Mouse (Mus musculus) MEL (cell line): ENCODE measurements around the gene Rnf10. TPM values are rescaled to one million over a fixed set of nuclear protein-coding genes. Genes with fewer than 3 reads are reported as not detected.

Source experiments
- DNase-seq: peaks from one replicate; pipeline ENCODE4 v3.0.0; 2011; ENCODE audit warnings: low read depth, low spot score
- H3K27ac ChIP-seq: 2 replicates; pipeline ENCODE4 v1.5.1; 2012; ENCODE audit warnings: low read depth, mild to moderate bottlenecking, control low read depth, low read length, moderate library complexity; ENCODE audit not compliant: control insufficient read depth
- H3K27me3 ChIP-seq, 2 experiments: fragments of 150-350 bp in 1 of 2; sonication (generic) in 1 of 2; 2 replicates each; pipeline ENCODE4 v1.6.1; 2012; ENCODE audit warnings: low read length in 2 of 2, mild to moderate bottlenecking in 2 of 2, improper control_type of control experiment in 1 of 2, moderate library complexity in 1 of 2; ENCODE audit not compliant: insufficient read depth in 2 of 2, control insufficient read depth in 1 of 2
- H3K36me3 ChIP-seq, 2 experiments: 2 replicates each; pipeline ENCODE4 v1.6.1; 2012 to 2014; ENCODE audit warnings: low read length in 2 of 2, improper control_type of control experiment in 1 of 2, inconsistent platforms in 1 of 2, mild to moderate bottlenecking in 1 of 2; ENCODE audit not compliant: insufficient read depth in 2 of 2, control insufficient read depth in 1 of 2
- H3K4me1 ChIP-seq, 2 experiments: fragments of 150-350 bp in 1 of 2; sonication (generic) in 1 of 2; 2 replicates each; pipeline ENCODE4 v1.6.1; 2012; ENCODE audit warnings: low read length in 2 of 2, improper control_type of control experiment in 1 of 2, mild to moderate bottlenecking in 1 of 2; ENCODE audit not compliant: insufficient read depth in 2 of 2, control insufficient read depth in 1 of 2
- H3K4me3 ChIP-seq, 2 experiments: fragments of 150-350 bp in 1 of 2; sonication (generic) in 1 of 2; 2 replicates each; pipeline ENCODE4 v1.5.1; 2012; ENCODE audit warnings: low read depth in 2 of 2, low read length in 2 of 2, mild to moderate bottlenecking in 2 of 2, moderate library complexity in 2 of 2, control low read depth in 1 of 2, improper control_type of control experiment in 1 of 2; ENCODE audit not compliant: control insufficient read depth in 1 of 2, insufficient read depth in 1 of 2
- H3K79me2 ChIP-seq: 2 replicates; pipeline ENCODE4 v1.6.1; 2012; ENCODE audit warnings: mild to moderate bottlenecking, low read length, moderate library complexity; ENCODE audit not compliant: control insufficient read depth, poor library complexity, insufficient read depth
- H3K9ac ChIP-seq: 2 replicates; pipeline ENCODE4 v1.6.1; 2012; ENCODE audit warnings: low read depth, mild to moderate bottlenecking, control low read depth, low read length, moderate library complexity; ENCODE audit not compliant: control insufficient read depth, poor library complexity, severe bottlenecking
- H3K9me3 ChIP-seq: fragments of 150-350 bp; sonication (generic); replicated peaks from 2 replicates; pipeline ENCODE4 v1.6.1; 2012; ENCODE audit warnings: mild to moderate bottlenecking, low read length, improper control_type of control experiment, moderate library complexity; ENCODE audit not compliant: insufficient read depth
- BHLHE40 ChIP-seq: IDR thresholded peaks from 2 replicates; pipeline ENCODE4 v1.6.1; 2012; ENCODE audit warnings: low read depth, mild to moderate bottlenecking, inconsistent platforms, low read length, improper control_type of control experiment, borderline replicate concordance
- CHD1 ChIP-seq: IDR thresholded peaks from 2 replicates; pipeline ENCODE4 v1.6.1; 2012; ENCODE audit warnings: low read depth, mild to moderate bottlenecking, inconsistent platforms, low read length, improper control_type of control experiment
- CHD2 ChIP-seq: IDR thresholded peaks from 2 replicates; pipeline ENCODE4 v1.6.1; 2011; ENCODE audit warnings: low read length, improper control_type of control experiment
- CTCF ChIP-seq, 3 experiments: IDR thresholded peaks in 2 of 3; conservative IDR thresholded peaks in 1 of 3; 2 replicates each; pipeline ENCODE4 v1.5.1; 2011 to 2012; ENCODE audit warnings: low read length in 3 of 3, low read depth in 2 of 3, mild to moderate bottlenecking in 2 of 3, improper control_type of control experiment in 1 of 3, inconsistent platforms in 1 of 3, mixed read lengths in 1 of 3, moderate library complexity in 1 of 3; ENCODE audit not compliant: control insufficient read depth in 1 of 3, insufficient read depth in 1 of 3, poor library complexity in 1 of 3, severe bottlenecking in 1 of 3
- ELF1 ChIP-seq: IDR thresholded peaks from 2 replicates; pipeline ENCODE4 v1.6.1; 2014; ENCODE audit warnings: low read depth, mild to moderate bottlenecking, inconsistent platforms, low read length, improper control_type of control experiment, moderate library complexity
- EP300 ChIP-seq, 2 experiments: IDR thresholded peaks; 2 replicates each; pipeline ENCODE4 v1.6.1; 2011; ENCODE audit warnings: improper control_type of control experiment in 2 of 2, low read length in 2 of 2, low read depth in 1 of 2, mild to moderate bottlenecking in 1 of 2
- GABPA ChIP-seq: IDR thresholded peaks from 2 replicates; pipeline ENCODE4 v1.6.1; 2012; ENCODE audit warnings: low read depth, mild to moderate bottlenecking, inconsistent platforms, low read length, improper control_type of control experiment, moderate library complexity
- GATA1 ChIP-seq: IDR thresholded peaks from 2 replicates; pipeline ENCODE4 v1.6.1; 2011; ENCODE audit warnings: low read depth, low read length, improper control_type of control experiment
- MAX ChIP-seq: IDR thresholded peaks from 2 replicates; pipeline ENCODE4 v1.6.1; 2011; ENCODE audit warnings: low read length, improper control_type of control experiment
- MEF2A ChIP-seq: IDR thresholded peaks from 2 replicates; pipeline ENCODE4 v1.6.1; 2014; ENCODE audit warnings: low read depth, mild to moderate bottlenecking, inconsistent platforms, low read length, improper control_type of control experiment; ENCODE audit not compliant: poor library complexity, insufficient replicate concordance, severe bottlenecking; ENCODE audit errors: extremely low read depth
- MYB ChIP-seq: IDR thresholded peaks from 2 replicates; pipeline ENCODE4 v1.6.1; 2011; ENCODE audit warnings: mild to moderate bottlenecking, low read depth, low read length, improper control_type of control experiment
- MYC ChIP-seq: IDR thresholded peaks from 2 replicates; pipeline ENCODE4 v1.6.1; 2011; ENCODE audit warnings: low read depth, mild to moderate bottlenecking, low read length, improper control_type of control experiment, moderate library complexity
- NELFE ChIP-seq: IDR thresholded peaks from 2 replicates; pipeline ENCODE4 v1.6.1; 2011; ENCODE audit warnings: low read depth, low read length, improper control_type of control experiment
- NRF1 ChIP-seq: IDR thresholded peaks from 2 replicates; pipeline ENCODE4 v1.6.1; 2014; ENCODE audit warnings: low read depth, mild to moderate bottlenecking, inconsistent platforms, low read length, improper control_type of control experiment, moderate library complexity; ENCODE audit not compliant: poor library complexity, insufficient read depth, severe bottlenecking
- POLR2A ChIP-seq, 2 experiments: IDR thresholded peaks; 2 replicates each; pipeline ENCODE4 v1.6.1; 2011 to 2012; ENCODE audit warnings: low read length in 2 of 2, mild to moderate bottlenecking in 2 of 2, control low read depth in 1 of 2, improper control_type of control experiment in 1 of 2, low read depth in 1 of 2, moderate library complexity in 1 of 2; ENCODE audit not compliant: control insufficient read depth in 1 of 2, insufficient read depth in 1 of 2, poor library complexity in 1 of 2
- POLR2AphosphoS2 ChIP-seq: IDR thresholded peaks from 2 replicates; pipeline ENCODE4 v1.6.1; 2011; ENCODE audit warnings: low read length, improper control_type of control experiment
- POLR2AphosphoS5 ChIP-seq: IDR thresholded peaks from 2 replicates; pipeline ENCODE4 v1.6.1; 2012; ENCODE audit warnings: low read depth, borderline replicate concordance, mild to moderate bottlenecking, inconsistent platforms, low read length, moderate library complexity, mixed read lengths
- RCOR1 ChIP-seq: IDR thresholded peaks from 2 replicates; pipeline ENCODE4 v1.6.1; 2012; ENCODE audit warnings: low read depth, mild to moderate bottlenecking, inconsistent platforms, low read length, improper control_type of control experiment
- SIN3A ChIP-seq: IDR thresholded peaks from 2 replicates; pipeline ENCODE4 v1.6.1; 2012; ENCODE audit warnings: low read length, improper control_type of control experiment, inconsistent platforms
- TBP ChIP-seq: IDR thresholded peaks from 2 replicates; pipeline ENCODE4 v1.8.0; 2011; ENCODE audit warnings: low read depth, low read length, improper control_type of control experiment
- TCF12 ChIP-seq: IDR thresholded peaks from 2 replicates; pipeline ENCODE4 v1.6.1; 2014; ENCODE audit warnings: low read depth, mild to moderate bottlenecking, inconsistent platforms, low read length, improper control_type of control experiment, moderate library complexity
- UBTF ChIP-seq: IDR thresholded peaks from 2 replicates; pipeline ENCODE4 v1.6.1; 2012; ENCODE audit warnings: low read depth, mild to moderate bottlenecking, inconsistent platforms, low read length, improper control_type of control experiment, moderate library complexity, borderline replicate concordance; ENCODE audit not compliant: insufficient read depth
- USF1 ChIP-seq: IDR thresholded peaks from 2 replicates; pipeline ENCODE4 v1.6.1; 2014; ENCODE audit warnings: low read depth, mild to moderate bottlenecking, inconsistent platforms, low read length, improper control_type of control experiment, moderate library complexity
- USF2 ChIP-seq, 2 experiments: IDR thresholded peaks; 2 replicates each; pipeline ENCODE4 v1.6.1; 2011 to 2012; ENCODE audit warnings: improper control_type of control experiment in 2 of 2, low read length in 2 of 2, borderline replicate concordance in 1 of 2, inconsistent platforms in 1 of 2, low read depth in 1 of 2, mild to moderate bottlenecking in 1 of 2; ENCODE audit not compliant: insufficient read depth in 1 of 2
- ZKSCAN1 ChIP-seq: IDR thresholded peaks from 2 replicates; pipeline ENCODE4 v1.6.1; 2012; ENCODE audit warnings: low read depth, mild to moderate bottlenecking, inconsistent platforms, low read length, improper control_type of control experiment, moderate library complexity
- ZMIZ1 ChIP-seq: IDR thresholded peaks from 2 replicates; pipeline ENCODE4 v1.6.1; 2012; ENCODE audit warnings: low read depth, mild to moderate bottlenecking, inconsistent platforms, low read length, improper control_type of control experiment, moderate library complexity
- ZNF384 ChIP-seq: IDR thresholded peaks from 2 replicates; pipeline ENCODE4 v1.6.1; 2012; ENCODE audit warnings: low read depth, mild to moderate bottlenecking, inconsistent platforms, low read length, improper control_type of control experiment
- polyA plus RNA-seq, 2 experiments: library from polyadenylated mRNA; stranded (reverse) in 1 of 2; unstranded in 1 of 2; fragments of >175 nt in 1 of 2; fragments of >200 nt in 1 of 2; gene quantifications; 2 replicates each; pipeline versions ENCODE4 v1.2.1 to v1.2.4; 2012; ENCODE audit warnings: low replicate concordance in 2 of 2, low read depth in 1 of 2; ENCODE audit not compliant: insufficient read length in 2 of 2, insufficient read depth in 1 of 2, missing spikeins in 1 of 2
- total RNA-seq: library from RNA; depleted of rRNA; stranded (reverse); fragments of 300-350 nt; gene quantifications from 2 replicates; pipeline ENCODE4 v1.2.3, GENCODE M21; 2012

Rnf10 gene
- total and polyA plus RNA-seq, 3 experiments = 44.4 to 254 (median 165) TPM

DNA sequence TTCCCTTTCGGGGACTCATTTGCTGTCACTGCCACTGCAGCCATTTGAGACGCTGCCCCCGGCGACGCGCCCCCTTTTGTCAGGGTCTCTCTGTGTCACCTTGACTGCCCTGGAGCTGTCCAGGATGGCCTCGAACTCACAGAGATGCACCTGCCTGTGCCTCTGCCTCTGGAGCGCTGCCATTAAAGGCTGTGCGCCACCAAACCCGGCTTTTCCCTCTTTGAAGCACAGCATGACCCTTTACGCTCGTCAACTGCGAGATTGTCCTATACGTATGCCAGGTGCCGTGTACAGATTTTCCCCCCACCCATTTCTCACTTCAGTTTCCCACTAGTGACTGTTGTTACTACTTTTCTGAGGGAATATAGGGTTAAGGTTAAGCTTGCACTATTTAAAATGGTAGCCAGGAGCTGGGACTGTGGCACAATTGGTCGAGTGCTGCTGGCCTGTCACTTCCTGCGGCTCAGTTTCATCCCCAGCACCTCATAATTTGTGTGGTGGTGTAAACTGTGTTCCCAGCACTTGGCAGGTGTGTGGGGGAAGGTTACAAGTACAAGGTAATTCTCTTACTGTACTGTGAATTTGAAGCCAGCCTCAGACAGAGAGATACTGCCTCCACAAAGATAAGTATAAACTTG, 7.5 kb upstream of the Rnf10 start:
- Histone ChIP-seq H3K36me3 (peaks cover 7 to 19% of the 10 kb centered on the region in 2 experiments; a peak in 3 of 4 replicates), H3K27me3 (no peaks in the 10 kb centered on the region), H3K4me3 (peak overlapping the region; percentile 88 to 100), H3K79me2 (peaks cover 24% of the 10 kb centered on the region), H3K9me3 (no peaks in the 10 kb centered on the region), H3K9ac (peak overlapping the region; percentile 98), H3K27ac (peak overlapping the region; percentile 70), H3K4me1 (peaks cover 11 to 13% of the 10 kb centered on the region in 2 experiments; a peak in 3 of 4 replicates)
- TF ChIP-seq CTCF (IDR thresholded peaks at IDR 0.05 in 2 of 3, conservative IDR thresholded peaks at IDR 0.05 in 1 of 3; ENCODE audit: control insufficient read depth in 1 of 3, insufficient read depth in 1 of 3, low read depth in 2 of 3, low read length in 3 of 3, poor library complexity in 1 of 3, severe bottlenecking in 1 of 3) = peak in 2 of 3 experiments; percentile 5 to 9; a peak in 2 of 6 replicates
- 0 out of 2 replicates have a peak, but pooled peaks have one; percentile 11 for TF ChIP-seq TCF12
- no peak for TF ChIP-seq MYC
- DNase-seq = peak; percentile 56

GRCm38 (mm10) chr5:115279226-115280049, 6.7 kb upstream of the Rnf10 start, which contains the start of gene Coq5:
Coq5 (plus strand) TSS chr5:115279666.
- Histone ChIP-seq H3K36me3 (peaks cover 4 to 23% of the 10 kb centered on the region in 2 experiments; a peak in 3 of 4 replicates), H3K9ac (peak within 1 kb of the TSS; percentile 98), H3K4me1 (peaks cover 12 to 15% of the 10 kb centered on the region in 2 experiments; a peak in 3 of 4 replicates), H3K79me2 (peaks cover 24% of the 10 kb centered on the region), H3K27ac (peak within 1 kb of the TSS; percentile 70), H3K27me3 (no peaks in the 10 kb centered on the region), H3K4me3 (peak within 1 kb of the TSS; percentile 88 to 100), H3K9me3 (no peaks in the 10 kb centered on the region)
- peak; percentile 91 for DNase-seq
- TF ChIP-seq GATA1 = no peak
- no peak for TF ChIP-seq CHD2
- peak; percentile 31; the same call in 1 of the 2 replicates for TF ChIP-seq NRF1
- peak; percentile 95 for TF ChIP-seq ZNF384
- 0 out of 2 replicates have a peak, but pooled peaks have one; percentile 34 for TF ChIP-seq ZMIZ1
- no peak for TF ChIP-seq BHLHE40
- TF ChIP-seq POLR2AphosphoS5 = no peak
- TF ChIP-seq MYB = no peak
- peak; percentile 79 for TF ChIP-seq NELFE
- TF ChIP-seq EP300 (IDR thresholded peaks at IDR 0.05; ENCODE audit: low read depth in 1 of 2, low read length in 2 of 2) = no peak
- TF ChIP-seq MYC = no peak
- no peak for TF ChIP-seq ZKSCAN1
- peak; percentile 80 to 86 for TF ChIP-seq POLR2A (IDR thresholded peaks at IDR 0.05; ENCODE audit: control insufficient read depth in 1 of 2, insufficient read depth in 1 of 2, low read depth in 1 of 2, low read length in 2 of 2, poor library complexity in 1 of 2)
- peak; percentile 94 for TF ChIP-seq SIN3A
- no peak for TF ChIP-seq CHD1
- TF ChIP-seq USF1 = 0 out of 2 replicates have a peak, but pooled peaks have one; percentile 17
- peak; percentile 54 for TF ChIP-seq TCF12
- peak; percentile 64; the same call in 1 of the 2 replicates for TF ChIP-seq POLR2AphosphoS2
- no peak for TF ChIP-seq MEF2A
- TF ChIP-seq GABPA = no peak
- TF ChIP-seq RCOR1 = no peak
- peak; percentile 41; the same call in 1 of the 2 replicates for TF ChIP-seq TBP
- no peak for TF ChIP-seq UBTF
- no peak for TF ChIP-seq USF2 (IDR thresholded peaks at IDR 0.05; ENCODE audit: borderline replicate concordance in 1 of 2, insufficient read depth in 1 of 2, low read depth in 1 of 2, low read length in 2 of 2)
- no peak; the same call in 1 of the 2 replicates for TF ChIP-seq MAX
- no peak for TF ChIP-seq ELF1
